Mouse (Mus musculus) limb, embryonic 11.5 days (tissue): ENCODE results near the gene Mroh3. TPM values are rescaled to one million over a fixed set of nuclear protein-coding genes. Genes with fewer than 3 reads are reported as not detected.
A peak's percentile ranks its signal among the peaks of the same experiment; 100 is the strongest.

Experiments used
- ATAC-seq: fragments of 200-750 bp; cut with Nextera tagmentation; 2 replicates; pipeline ENCODE4 v1.8.0; 2017; ENCODE audit warnings: low read depth; ENCODE audit not compliant: insufficient number of reproducible peaks, low FRiP score, low TSS enrichment
- DNase-seq: peaks from one replicate; pipeline ENCODE4 v3.0.0-alpha.2; 2015; ENCODE audit warnings: low spot score
- H3K27ac ChIP-seq: fragments of 300-500 bp; sonication (generic); replicated peaks from 2 replicates; pipeline ENCODE4 v1.5.1; 2014; ENCODE audit warnings: low read depth, mild to moderate bottlenecking, low read length
- H3K27me3 ChIP-seq: fragments of 300-500 bp; sonication (generic); 2 replicates; pipeline ENCODE4 v1.6.1; 2014; ENCODE audit warnings: mild to moderate bottlenecking, low read length, mixed read lengths; ENCODE audit not compliant: control insufficient read depth, insufficient read depth
- H3K36me3 ChIP-seq: fragments of 300-500 bp; sonication (generic); 2 replicates; pipeline ENCODE4 v1.6.1; 2014; ENCODE audit warnings: mild to moderate bottlenecking, low read length, moderate library complexity, mixed read lengths; ENCODE audit not compliant: control insufficient read depth, insufficient read depth
- H3K4me1 ChIP-seq: fragments of 300-500 bp; sonication (generic); 2 replicates; pipeline ENCODE4 v1.6.1; 2014; ENCODE audit warnings: low read length, mixed read lengths; ENCODE audit not compliant: control insufficient read depth, insufficient read depth
- H3K4me2 ChIP-seq: fragments of 300-500 bp; sonication (generic); 2 replicates; pipeline ENCODE4 v1.6.1; 2014; ENCODE audit warnings: low read depth, mild to moderate bottlenecking, moderate library complexity; ENCODE audit not compliant: severe bottlenecking
- H3K4me3 ChIP-seq: fragments of 300-500 bp; sonication (generic); 2 replicates; pipeline ENCODE4 v1.5.1; 2014; ENCODE audit warnings: low read depth, low read length
- H3K9ac ChIP-seq: fragments of 300-500 bp; sonication (generic); 2 replicates; pipeline ENCODE4 v1.6.1; 2014; ENCODE audit warnings: mild to moderate bottlenecking, low read length
- H3K9me3 ChIP-seq: fragments of 300-500 bp; sonication (generic); 2 replicates; pipeline ENCODE4 v1.6.1; 2016; ENCODE audit warnings: low read length; ENCODE audit not compliant: control insufficient read depth
- WGBS: fragments of 180-500 bp; shearing (Covaris S2); extraction: QIAGEN DNeasy Blood & Tissue Kit; methylation state at CpG from one replicate; pipeline ENCODE4 v1.1.7; 2014; 5-methylcytosine and 5-hydroxymethylcytosine counted together
- polyA plus RNA-seq: library from polyadenylated mRNA; unstranded; fragments of >200 nt; fragmentation: Nextera tagmentation; extraction: Ambion mirVana; gene quantifications from 2 replicates; pipeline ENCODE4 v1.2.1, GENCODE M21; 2014

The Mroh3 gene
- polyA plus RNA-seq, 1 experiment from 2014 or later, result 0.40 TPM

DNA sequence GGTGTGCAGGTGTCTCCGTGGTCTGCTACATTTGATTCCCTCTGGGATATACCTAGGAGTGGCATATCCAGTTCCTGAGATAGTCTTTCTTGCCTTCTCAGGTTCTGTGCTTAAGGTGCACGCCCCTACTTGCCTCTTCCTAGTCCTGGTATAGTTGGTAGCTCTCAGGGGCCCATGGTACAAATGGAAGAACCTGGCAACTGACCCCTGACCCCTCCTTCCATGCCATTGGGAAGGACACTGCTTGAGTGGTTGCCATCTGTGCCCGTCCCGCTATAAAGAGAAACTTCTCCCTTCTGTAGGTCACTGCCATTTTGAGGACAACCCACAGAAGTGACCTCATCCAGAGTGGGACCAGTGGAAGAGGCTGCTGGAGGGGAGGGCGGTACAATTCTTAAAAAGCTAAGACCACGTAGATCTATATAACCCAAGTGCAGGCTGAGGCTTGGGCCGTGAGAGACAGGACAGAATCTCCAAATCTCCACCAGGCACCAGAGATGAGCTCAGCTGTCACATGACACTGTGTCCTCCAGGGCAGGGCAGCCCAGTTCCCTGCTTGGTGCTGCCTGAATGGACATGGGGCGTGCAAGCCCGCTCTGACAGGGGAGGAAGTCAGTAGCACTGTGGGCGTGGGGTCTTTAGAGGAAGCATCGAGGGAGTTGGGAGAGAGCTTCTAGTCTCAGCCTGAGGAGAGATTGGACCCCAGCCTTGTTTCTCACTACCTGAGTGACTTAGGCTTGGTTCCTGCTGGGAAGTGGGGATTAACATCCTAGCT is 71.3 kb downstream of the Mroh3 start:
- no peaks in the 10 kb centered on the region for H3K9me3 ChIP-seq
- DNase-seq, result no peak
- H3K4me2 ChIP-seq, result no peak overlapping the region
- no peaks in the 10 kb centered on the region; the same call in 1 of the 2 replicates for H3K36me3 ChIP-seq
- no peaks in the 10 kb centered on the region for H3K27me3 ChIP-seq
- no peak overlapping the region for H3K9ac ChIP-seq
- H3K4me1 ChIP-seq, result peaks cover 38% of the 10 kb centered on the region
- H3K27ac ChIP-seq, result no peak overlapping the region
- no peak overlapping the region for H3K4me3 ChIP-seq
- ATAC-seq, result no peak
- WGBS, result 91% methylated on average over 11 of the region's 11 CpGs

DNA sequence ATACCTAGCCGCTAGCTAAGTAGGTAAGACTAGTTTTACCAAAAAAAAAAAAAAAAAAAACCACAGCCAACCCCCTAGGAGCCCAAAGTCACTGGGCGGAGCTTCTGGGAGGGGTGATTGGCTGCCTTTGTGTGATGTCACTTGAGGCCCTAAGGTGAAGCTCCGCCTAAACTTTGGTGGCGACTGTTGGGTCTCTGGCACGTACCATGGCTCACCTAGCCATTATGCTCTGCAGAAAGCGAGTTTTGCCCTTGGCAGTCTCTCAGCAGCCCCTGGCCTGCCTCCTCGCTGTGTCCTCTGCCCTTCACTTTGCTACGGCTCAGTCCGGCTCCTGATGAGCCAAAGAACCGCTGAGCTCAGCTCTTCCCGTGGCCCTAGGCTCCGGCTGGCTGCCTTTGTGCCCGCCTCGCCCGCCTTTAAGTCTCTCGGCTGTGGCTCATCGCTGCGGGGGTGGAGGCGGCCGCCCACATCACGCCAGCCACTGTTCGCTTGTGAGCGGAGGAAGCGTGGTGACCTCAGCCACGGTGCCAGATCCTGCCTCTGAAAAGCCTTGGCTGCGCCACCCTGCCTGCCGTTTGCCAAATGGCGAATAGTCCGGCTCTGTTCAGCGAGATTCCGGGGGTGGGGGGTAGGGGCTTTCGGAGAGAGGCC is 72.5 kb downstream of the Mroh3 start:
- 1% methylated on average over 32 of the region's 32 CpGs for WGBS
- peak overlapping the region; percentile 68 for H3K27ac ChIP-seq
- H3K4me1 ChIP-seq, result peaks cover 50% of the 10 kb centered on the region
- H3K4me3 ChIP-seq, result peak overlapping the region; percentile 50
- DNase-seq (peak; percentile 85), ATAC-seq (peak; percentile 38)
- peak overlapping the region; percentile 79 for H3K4me2 ChIP-seq
- peak overlapping the region; percentile 83 for H3K9ac ChIP-seq
- H3K36me3 ChIP-seq, result no peaks in the 10 kb centered on the region; the same call in 1 of the 2 replicates
- H3K9me3 ChIP-seq, result no peaks in the 10 kb centered on the region
- no peaks in the 10 kb centered on the region for H3K27me3 ChIP-seq

- H3K36me3 ChIP-seq, result no peaks in the 10 kb centered on the region
- H3K27ac ChIP-seq, result peak overlapping the region; percentile 78
- H3K4me2 ChIP-seq, result peak overlapping the region; percentile 24; the same call in 1 of the 2 replicates
- ATAC-seq (no peak), DNase-seq (peak; percentile 23)
- H3K9me3 ChIP-seq, result no peaks in the 10 kb centered on the region
- 28% methylated on average over 10 of the region's 10 CpGs for WGBS
- H3K9ac ChIP-seq, result no peak overlapping the region
- no peak overlapping the region for H3K4me3 ChIP-seq
- no peaks in the 10 kb centered on the region for H3K27me3 ChIP-seq
- H3K4me1 ChIP-seq, result peaks cover 65% of the 10 kb centered on the region
Measured at GRCm38 (mm10) chr1:136138191-136138830, 74.3 kb downstream of the Mroh3 start.

DNA sequence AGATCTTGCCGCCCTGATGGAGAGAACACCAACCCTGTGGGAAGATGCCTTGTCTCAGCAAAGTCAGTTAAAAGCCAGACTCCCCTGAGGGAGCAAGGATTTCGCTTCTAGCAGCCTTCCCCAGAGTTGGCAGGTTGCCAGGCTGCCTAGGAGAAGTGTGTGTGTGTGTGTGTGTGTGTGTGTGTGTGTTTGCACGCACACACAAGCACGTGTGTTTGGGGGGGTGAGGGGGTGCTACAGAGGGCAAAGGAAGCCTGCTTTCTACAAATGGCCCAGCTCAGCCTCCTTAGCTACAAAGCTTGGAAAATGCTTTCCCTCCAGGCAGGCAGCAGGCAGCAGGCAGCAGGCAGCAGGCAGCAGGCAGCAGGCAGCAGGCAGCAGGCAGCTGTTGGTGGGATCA is 75.1 kb downstream of the Mroh3 start:
- WGBS, result 5% methylated on average over 4 of the region's 4 CpGs

DNA sequence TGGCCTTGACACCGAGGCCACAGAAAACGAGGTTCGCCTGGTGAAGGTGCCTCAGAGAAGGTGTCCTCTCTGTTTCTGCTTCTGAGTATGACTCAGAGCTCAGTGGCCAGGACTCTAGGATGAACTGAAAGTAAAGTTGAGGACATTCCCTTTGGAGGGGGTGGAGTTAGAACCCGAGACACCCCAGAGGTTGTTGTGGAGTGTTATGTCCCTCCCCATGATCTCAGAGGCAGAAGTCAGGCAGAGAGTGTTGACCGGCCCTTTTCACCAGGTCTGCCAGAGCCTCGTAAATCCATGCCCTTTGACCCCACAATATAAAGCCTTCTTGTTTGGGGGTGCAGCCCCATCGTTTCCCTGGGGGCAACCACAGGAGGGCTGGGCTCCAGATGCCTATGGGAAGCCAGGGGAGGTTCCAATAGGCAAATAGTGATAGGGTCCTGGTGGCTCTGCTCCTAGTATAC is 75.5 kb downstream of the Mroh3 start:
- WGBS, result 17% methylated on average over 7 of the region's 7 CpGs
- Histone ChIP-seq H3K27me3 (no peaks in the 10 kb centered on the region), H3K9me3 (no peaks in the 10 kb centered on the region), H3K4me2 (peak overlapping the region; percentile 24), H3K9ac (no peak overlapping the region), H3K27ac (peak overlapping the region; percentile 78), H3K36me3 (no peaks in the 10 kb centered on the region), H3K4me1 (peaks cover 76% of the 10 kb centered on the region), H3K4me3 (no peak overlapping the region)
- ATAC-seq, result 0 out of 2 replicates have a peak, but pooled peaks have one; percentile 19
- peak; percentile 69 for DNase-seq

More for the DNA sequence above, 75.1 kb downstream of the Mroh3 start:
- H3K27me3 ChIP-seq, result no peaks in the 10 kb centered on the region
- H3K4me1 ChIP-seq, result peaks cover 73% of the 10 kb centered on the region
- H3K4me2 ChIP-seq, result peak overlapping the region; percentile 24
- ATAC-seq (no peak), DNase-seq (peak; percentile 78)
- peak overlapping the region; percentile 78 for H3K27ac ChIP-seq
- H3K4me3 ChIP-seq, result no peak overlapping the region
- no peaks in the 10 kb centered on the region for H3K9me3 ChIP-seq
- no peaks in the 10 kb centered on the region for H3K36me3 ChIP-seq
- no peak overlapping the region for H3K9ac ChIP-seq

DNA sequence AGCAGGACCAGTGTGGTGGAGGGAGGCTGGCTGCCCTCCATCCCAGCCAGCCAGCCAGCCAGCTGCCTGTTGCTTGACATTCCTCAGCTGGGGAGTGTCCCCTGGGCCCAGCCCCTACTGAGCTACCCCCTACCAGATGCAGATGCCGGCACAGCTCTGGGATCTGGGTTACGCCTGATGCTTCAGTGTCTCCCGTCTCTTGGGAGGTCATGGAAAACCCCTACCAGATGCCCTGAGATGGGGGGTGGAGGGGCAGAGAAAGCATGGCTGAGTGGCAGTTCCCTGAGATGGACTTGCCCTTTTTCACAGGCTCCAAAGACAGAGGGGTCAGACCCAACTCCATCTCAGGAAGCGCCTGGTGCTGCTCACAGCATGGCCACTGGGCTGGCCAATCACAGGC is 76.1 kb downstream of the Mroh3 start:
- H3K4me2 ChIP-seq, result peak overlapping the region; percentile 24
- H3K9ac ChIP-seq, result 0 out of 2 replicates have a peak overlapping the region, but pooled peaks have one; percentile 14
- peak overlapping the region; percentile 78 for H3K27ac ChIP-seq
- WGBS, result 31% methylated on average over 4 of the region's 4 CpGs
- peaks cover 76% of the 10 kb centered on the region for H3K4me1 ChIP-seq
- DNase-seq (peak; percentile 46), ATAC-seq (no peak)
- H3K4me3 ChIP-seq, result no peak overlapping the region
- H3K9me3 ChIP-seq, result no peaks in the 10 kb centered on the region
- H3K27me3 ChIP-seq, result no peaks in the 10 kb centered on the region
- no peaks in the 10 kb centered on the region for H3K36me3 ChIP-seq

DNA sequence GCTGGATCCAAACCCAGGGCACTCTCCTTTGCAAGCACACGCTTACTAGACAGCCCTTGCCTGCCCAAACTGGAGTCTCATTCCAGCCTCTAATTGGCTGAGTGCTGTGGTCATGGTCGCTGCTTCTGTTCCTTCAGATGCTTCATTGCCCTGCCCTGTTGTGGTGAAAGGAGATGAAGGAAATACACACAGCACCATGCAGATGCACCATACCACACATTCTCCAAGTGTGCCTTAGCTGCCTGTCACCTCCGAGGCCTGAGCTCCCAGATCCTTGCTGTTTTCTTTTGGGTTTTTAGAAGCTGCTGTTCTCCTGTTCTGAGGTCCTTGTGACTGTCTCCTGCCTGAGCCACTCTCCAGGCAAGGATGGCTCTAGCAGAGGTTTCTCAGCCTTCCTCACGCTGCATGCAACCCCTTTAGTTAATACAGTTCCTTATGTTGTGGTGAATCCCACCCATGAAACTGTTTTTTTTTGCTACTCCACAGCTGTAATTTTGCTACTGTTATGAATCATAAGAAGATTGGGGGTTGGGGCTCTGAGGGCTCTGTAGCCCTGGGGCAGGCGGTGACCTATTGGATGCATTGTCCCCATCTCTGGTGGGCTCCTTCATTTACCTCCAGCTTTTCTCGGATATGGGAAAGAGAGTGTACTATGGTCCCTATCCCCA is 76.7 kb downstream of the Mroh3 start:
- H3K4me3 ChIP-seq, result no peak overlapping the region
- 70% methylated on average over 6 of the region's 6 CpGs for WGBS
- ATAC-seq (no peak), DNase-seq (no peak)
- peaks cover 76% of the 10 kb centered on the region for H3K4me1 ChIP-seq
- H3K4me2 ChIP-seq, result peak overlapping the region; percentile 11; the same call in 1 of the 2 replicates
- H3K9me3 ChIP-seq, result no peaks in the 10 kb centered on the region
- no peaks in the 10 kb centered on the region for H3K27me3 ChIP-seq
- H3K9ac ChIP-seq, result peak overlapping the region; percentile 17; the same call in 1 of the 2 replicates
- no peaks in the 10 kb centered on the region for H3K36me3 ChIP-seq
- peak overlapping the region; percentile 78 for H3K27ac ChIP-seq

GRCm38 (mm10) chr1:136135046-136135445 is 77.6 kb downstream of the Mroh3 start:
- Histone ChIP-seq H3K4me3 (no peak overlapping the region), H3K4me2 (no peak overlapping the region), H3K27me3 (no peaks in the 10 kb centered on the region), H3K36me3 (no peaks in the 10 kb centered on the region), H3K9ac (no peak overlapping the region), H3K27ac (no peak overlapping the region), H3K9me3 (no peaks in the 10 kb centered on the region), H3K4me1 (peaks cover 79% of the 10 kb centered on the region)
- no peak for DNase-seq
- 23% methylated on average over 1 of the region's 1 CpGs for WGBS
- no peak for ATAC-seq
